Mouse (Mus musculus) liver, embryonic 12.5 days (tissue): ENCODE data around the gene Rilpl1. TPM values are rescaled to one million over a fixed set of nuclear protein-coding genes. Genes with fewer than 3 reads are reported as not detected.
"Not testable (repeated sequence)": the region's sequence is repeated elsewhere in the genome, so short reads cannot be mapped to it uniquely, and the experiment has no call there.

ENCODE experiments used
- ATAC-seq: fragments of 200-750 bp; cut with Nextera tagmentation; 2 replicates; pipeline ENCODE4 v1.8.0; 2017; ENCODE audit warnings: moderate number of reproducible peaks, mild to moderate bottlenecking, moderate library complexity
- H3K27ac ChIP-seq: fragments of 300-500 bp; sonication (generic); 2 replicates; pipeline ENCODE4 v1.5.1; 2016; ENCODE audit warnings: mild to moderate bottlenecking
- H3K27me3 ChIP-seq: fragments of 300-500 bp; sonication (generic); replicated peaks from 2 replicates; pipeline ENCODE4 v1.6.1; 2016; ENCODE audit warnings: mild to moderate bottlenecking, moderate library complexity
- H3K36me3 ChIP-seq: fragments of 300-500 bp; sonication (generic); 2 replicates; pipeline ENCODE4 v1.6.1; 2016; ENCODE audit warnings: mild to moderate bottlenecking, moderate library complexity
- H3K4me1 ChIP-seq: fragments of 300-500 bp; sonication (generic); 2 replicates; pipeline ENCODE4 v1.6.1; 2016
- H3K4me2 ChIP-seq: fragments of 300-500 bp; sonication (generic); 2 replicates; pipeline ENCODE4 v1.6.1; 2016; ENCODE audit warnings: mild to moderate bottlenecking, moderate library complexity
- H3K4me3 ChIP-seq: fragments of 300-500 bp; sonication (generic); 2 replicates; pipeline ENCODE4 v1.5.1; 2016; ENCODE audit warnings: mild to moderate bottlenecking, moderate library complexity
- H3K9ac ChIP-seq: fragments of 300-500 bp; sonication (generic); 2 replicates; pipeline ENCODE4 v1.6.1; 2016; ENCODE audit warnings: mild to moderate bottlenecking, moderate library complexity
- H3K9me3 ChIP-seq: fragments of 300-500 bp; sonication (generic); replicated peaks from 2 replicates; pipeline ENCODE4 v1.6.1; 2016; ENCODE audit warnings: mild to moderate bottlenecking, moderate library complexity
- WGBS: fragments of 180-500 bp; shearing (Covaris S2); methylation state at CpG from one replicate; pipeline ENCODE4 v1.1.7; 2016; ENCODE audit not compliant: insufficient replicate concordance; 5-methylcytosine and 5-hydroxymethylcytosine counted together
- polyA plus RNA-seq: library from polyadenylated mRNA; unstranded; fragments of >200 nt; fragmentation: Nextera tagmentation; extraction: Ambion mirVana; gene quantifications from 2 replicates; pipeline ENCODE4 v1.2.1, GENCODE M21; 2016

Gene Rilpl1
- polyA plus RNA-seq, 1 experiment from 2014 or later, result 4.5 TPM

- Histone ChIP-seq H3K9me3 (no peaks in the 10 kb centered on the region), H3K27ac (peak overlapping the region; percentile 21; the same call in 1 of the 2 replicates), H3K27me3 (no peaks in the 10 kb centered on the region), H3K4me1 (0 out of 2 replicates have a peak, but pooled peaks cover 2% of the 10 kb centered on the region), H3K9ac (no peak overlapping the region), H3K36me3 (peaks cover 63% of the 10 kb centered on the region), H3K4me3 (no peak overlapping the region), H3K4me2 (no peak overlapping the region)
- no peak for ATAC-seq
- 85% methylated on average over 5 of the region's 5 CpGs for WGBS
These were observed 67.7 kb downstream of the Rilpl1 start for GRCm38 (mm10) chr5:124463462-124463861.

- Histone ChIP-seq H3K4me1 (no peaks in the 10 kb centered on the region), H3K36me3 (peaks cover 63% of the 10 kb centered on the region), H3K27ac (no peak overlapping the region), H3K9me3 (no peaks in the 10 kb centered on the region), H3K4me2 (no peak overlapping the region), H3K9ac (no peak overlapping the region), H3K4me3 (no peak overlapping the region), H3K27me3 (no peaks in the 10 kb centered on the region)
- no peak for ATAC-seq
- WGBS, result 87% methylated on average over 8 of the region's 8 CpGs
These were observed 68.7 kb downstream of the Rilpl1 start for GRCm38 (mm10) chr5:124462297-124463025.

- not testable (repeated sequence) for H3K9me3 ChIP-seq, H3K4me2 ChIP-seq, H3K4me1 ChIP-seq, H3K4me3 ChIP-seq, H3K27me3 ChIP-seq, H3K27ac ChIP-seq, ATAC-seq, H3K9ac ChIP-seq
- 89% methylated on average over 14 of the region's 14 CpGs for WGBS
- H3K36me3 ChIP-seq, result peaks cover 78% of the 10 kb centered on the region
These were observed 70.3 kb downstream of the Rilpl1 start for GRCm38 (mm10) chr5:124460922-124461321.

GRCm38 (mm10) chr5:124456762-124457161, 74.4 kb downstream of the Rilpl1 start:
- Histone ChIP-seq H3K9me3 (no peaks in the 10 kb centered on the region), H3K4me3 (no peak overlapping the region), H3K27me3 (no peaks in the 10 kb centered on the region), H3K27ac (no peak overlapping the region), H3K4me1 (peaks cover 19% of the 10 kb centered on the region), H3K36me3 (peaks cover 100% of the 10 kb centered on the region), H3K4me2 (no peak overlapping the region), H3K9ac (no peak overlapping the region)
- no peak for ATAC-seq
- 87% methylated on average over 6 of the region's 6 CpGs for WGBS

- ATAC-seq, result no peak
- Histone ChIP-seq H3K27me3 (no peaks in the 10 kb centered on the region), H3K27ac (no peak overlapping the region), H3K9me3 (no peaks in the 10 kb centered on the region), H3K4me3 (no peak overlapping the region), H3K9ac (no peak overlapping the region), H3K4me2 (no peak overlapping the region), H3K36me3 (peaks cover 100% of the 10 kb centered on the region), H3K4me1 (peaks cover 45% of the 10 kb centered on the region)
- 96% methylated on average over 1 of the region's 1 CpGs for WGBS
These were observed 77.1 kb downstream of the Rilpl1 start for GRCm38 (mm10) chr5:124454082-124454419.

- Histone ChIP-seq H3K9ac (no peak overlapping the region), H3K4me2 (no peak overlapping the region), H3K27ac (peak overlapping the region; percentile 32; the same call in 1 of the 2 replicates), H3K27me3 (no peaks in the 10 kb centered on the region), H3K36me3 (peaks cover 100% of the 10 kb centered on the region), H3K9me3 (no peaks in the 10 kb centered on the region), H3K4me1 (peaks cover 51% of the 10 kb centered on the region), H3K4me3 (no peak overlapping the region)
- ATAC-seq, result no peak
- 88% methylated on average over 13 of the region's 13 CpGs for WGBS
These were observed 77.7 kb downstream of the Rilpl1 start for GRCm38 (mm10) chr5:124453339-124454081.

GRCm38 (mm10) chr5:124452494-124453228, 78.5 kb downstream of the Rilpl1 start:
- no peak for ATAC-seq
- H3K4me1 ChIP-seq, result peaks cover 59% of the 10 kb centered on the region
- H3K27me3 ChIP-seq, result no peaks in the 10 kb centered on the region
- no peak overlapping the region for H3K4me3 ChIP-seq
- 79% methylated on average over 15 of the region's 15 CpGs for WGBS
- H3K36me3 ChIP-seq, result peaks cover 100% of the 10 kb centered on the region
- no peak overlapping the region for H3K9ac ChIP-seq
- no peak overlapping the region for H3K4me2 ChIP-seq
- H3K27ac ChIP-seq, result peak overlapping the region; percentile 32; the same call in 1 of the 2 replicates
- no peaks in the 10 kb centered on the region for H3K9me3 ChIP-seq

GRCm38 (mm10) chr5:124450641-124451340, 80.4 kb downstream of the Rilpl1 start:
- Histone ChIP-seq H3K27ac (peak overlapping the region; percentile 84), H3K4me2 (peak overlapping the region; percentile 54), H3K4me3 (peak overlapping the region; percentile 10; the same call in 1 of the 2 replicates), H3K4me1 (peaks cover 77% of the 10 kb centered on the region), H3K27me3 (no peaks in the 10 kb centered on the region), H3K9ac (peak overlapping the region; percentile 61), H3K9me3 (no peaks in the 10 kb centered on the region), H3K36me3 (peaks cover 92% of the 10 kb centered on the region)
- peak; percentile 56 for ATAC-seq
- 67% methylated on average over 16 of the region's 16 CpGs for WGBS

GRCm38 (mm10) chr5:124450051-124450450, 81.1 kb downstream of the Rilpl1 start:
- peak overlapping the region; percentile 54 for H3K4me2 ChIP-seq
- H3K27ac ChIP-seq, result peak overlapping the region; percentile 84
- no peaks in the 10 kb centered on the region for H3K9me3 ChIP-seq
- H3K27me3 ChIP-seq, result no peaks in the 10 kb centered on the region
- peaks cover 84% of the 10 kb centered on the region for H3K36me3 ChIP-seq
- H3K4me3 ChIP-seq, result peak overlapping the region; percentile 11; the same call in 1 of the 2 replicates
- 79% methylated on average over 7 of the region's 7 CpGs for WGBS
- H3K9ac ChIP-seq, result peak overlapping the region; percentile 61
- ATAC-seq, result no peak
- peaks cover 77% of the 10 kb centered on the region for H3K4me1 ChIP-seq

GRCm38 (mm10) chr5:124449494-124449893, 81.7 kb downstream of the Rilpl1 start:
- peak overlapping the region; percentile 23 for H3K27ac ChIP-seq
- H3K4me1 ChIP-seq, result peaks cover 79% of the 10 kb centered on the region
- 82% methylated on average over 6 of the region's 6 CpGs for WGBS
- no peaks in the 10 kb centered on the region for H3K27me3 ChIP-seq
- H3K9ac ChIP-seq, result peak overlapping the region; percentile 33; the same call in 1 of the 2 replicates
- H3K9me3 ChIP-seq, result no peaks in the 10 kb centered on the region
- H3K36me3 ChIP-seq, result peaks cover 79% of the 10 kb centered on the region
- ATAC-seq, result no peak
- no peak overlapping the region for H3K4me3 ChIP-seq
- H3K4me2 ChIP-seq, result 0 out of 2 replicates have a peak overlapping the region, but pooled peaks have one; percentile 13

GRCm38 (mm10) chr5:124446301-124446881, 84.8 kb downstream of the Rilpl1 start:
- peak overlapping the region; percentile 93 for H3K27ac ChIP-seq
- H3K9ac ChIP-seq, result peak overlapping the region; percentile 91
- peak overlapping the region; percentile 86 for H3K4me3 ChIP-seq
- H3K9me3 ChIP-seq, result no peaks in the 10 kb centered on the region
- H3K4me1 ChIP-seq, result peaks cover 92% of the 10 kb centered on the region
- peaks cover 66% of the 10 kb centered on the region for H3K36me3 ChIP-seq
- H3K4me2 ChIP-seq, result peak overlapping the region; percentile 94
- H3K27me3 ChIP-seq, result no peaks in the 10 kb centered on the region
- WGBS, result under 1% methylated on average over 15 of the region's 15 CpGs
- ATAC-seq, result peak; percentile 83
